Mouse (Mus musculus) heart, embryonic 15.5 days (tissue): ENCODE results near the gene Map3k5. TPM values are rescaled to one million over a fixed set of nuclear protein-coding genes. Genes with fewer than 3 reads are reported as not detected.

ENCODE experiments used
- ATAC-seq: fragments of 200-750 bp; cut with Nextera tagmentation; replicated peaks from 2 replicates; pipeline ENCODE4 v1.8.0; 2017; ENCODE audit warnings: low read depth, moderate TSS enrichment; ENCODE audit not compliant: insufficient number of reproducible peaks, insufficient read depth, low FRiP score
- H3K27ac ChIP-seq: fragments of 300-500 bp; sonication (generic); 2 replicates; pipeline ENCODE4 v1.5.1; 2015; ENCODE audit warnings: mild to moderate bottlenecking, inconsistent platforms
- H3K27me3 ChIP-seq: fragments of 300-500 bp; sonication (generic); 2 replicates; pipeline ENCODE4 v1.6.1; 2015; ENCODE audit warnings: inconsistent platforms
- H3K36me3 ChIP-seq: fragments of 300-500 bp; sonication (generic); 2 replicates; pipeline ENCODE4 v1.6.1; 2015; ENCODE audit warnings: mild to moderate bottlenecking, inconsistent platforms
- H3K4me1 ChIP-seq: fragments of 300-500 bp; sonication (generic); replicated peaks from 2 replicates; pipeline ENCODE4 v1.6.1; 2015; ENCODE audit warnings: inconsistent platforms
- H3K4me2 ChIP-seq: fragments of 300-500 bp; sonication (generic); 2 replicates; pipeline ENCODE4 v1.6.1; 2015; ENCODE audit warnings: inconsistent platforms, mild to moderate bottlenecking, moderate library complexity
- H3K4me3 ChIP-seq: fragments of 300-500 bp; sonication (generic); 2 replicates; pipeline ENCODE4 v1.5.1; 2015; ENCODE audit warnings: mild to moderate bottlenecking, inconsistent platforms
- H3K9ac ChIP-seq: fragments of 300-500 bp; sonication (generic); 2 replicates; pipeline ENCODE4 v1.6.1; 2015; ENCODE audit warnings: mild to moderate bottlenecking, inconsistent platforms
- H3K9me3 ChIP-seq: fragments of 300-500 bp; sonication (generic); replicated peaks from 2 replicates; pipeline ENCODE4 v1.6.1; 2016; ENCODE audit warnings: inconsistent platforms
- WGBS: fragments of 180-500 bp; shearing (Covaris S2); methylation state at CpG from one replicate; pipeline ENCODE4 v1.1.7; 2015; ENCODE audit warnings: mixed read lengths; 5-methylcytosine and 5-hydroxymethylcytosine counted together
- polyA plus RNA-seq: library from polyadenylated mRNA; unstranded; fragments of >200 nt; fragmentation: Nextera tagmentation; extraction: Ambion mirVana; gene quantifications from 2 replicates; pipeline ENCODE4 v1.2.1, GENCODE M21; 2015

The Map3k5 gene
- polyA plus RNA-seq, 1 experiment from 2014 or later = 2.6 TPM

DNA sequence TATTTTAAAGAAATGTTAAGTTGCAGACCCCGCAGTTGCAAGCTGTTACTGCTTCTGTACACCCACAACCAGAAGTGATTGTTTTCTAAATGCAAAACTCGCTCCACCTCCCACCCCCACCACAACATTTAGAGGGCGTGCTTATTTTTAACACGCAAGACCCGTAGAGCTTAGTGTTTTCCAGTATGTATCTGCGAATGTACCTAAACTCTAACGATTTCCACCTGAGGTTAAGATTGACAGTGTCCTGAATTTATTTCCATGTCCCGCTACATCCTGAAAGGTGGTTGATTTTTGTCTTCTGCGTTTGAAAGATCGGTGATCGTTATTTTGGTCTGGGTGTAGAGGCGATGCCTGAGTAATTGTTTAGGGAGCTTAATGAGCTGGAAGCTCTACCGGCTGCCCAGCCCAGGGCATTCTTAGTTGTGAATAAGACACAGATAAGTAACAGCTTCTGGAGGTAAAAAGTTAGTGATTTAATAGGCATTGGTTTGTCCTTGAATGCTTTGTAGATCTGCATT lies 215.6 kb downstream of the Map3k5 start:
- 6% methylated on average over 13 of the region's 13 CpGs for WGBS
- Histone ChIP-seq H3K36me3 (no peaks in the 10 kb centered on the region), H3K9me3 (no peaks in the 10 kb centered on the region), H3K4me2 (peak overlapping the region; percentile 95), H3K4me3 (peak overlapping the region; percentile 61), H3K27ac (no peak overlapping the region), H3K9ac (peak overlapping the region; percentile 79), H3K4me1 (peaks cover 12% of the 10 kb centered on the region), H3K27me3 (peaks cover 16% of the 10 kb centered on the region; the same call in 1 of the 2 replicates)
- ATAC-seq = no peak

DNA sequence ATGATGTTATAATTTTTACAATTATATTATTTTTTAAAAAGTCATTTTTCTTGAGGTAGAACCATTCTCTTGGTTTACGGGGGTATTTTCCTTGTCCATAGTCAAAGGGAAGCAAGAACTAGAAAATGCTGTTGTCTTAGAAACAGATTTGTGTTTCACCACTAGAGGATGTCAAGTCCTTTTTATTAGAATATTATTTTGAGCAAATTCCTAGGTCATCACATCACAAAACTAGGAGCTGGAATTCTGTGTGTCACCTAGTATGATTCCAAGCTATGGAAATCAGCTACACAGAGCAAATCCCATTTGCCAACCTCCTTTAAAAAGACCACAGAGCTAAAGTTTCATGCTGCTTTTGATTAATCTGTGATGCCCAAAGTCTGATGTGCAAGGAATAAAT lies 217.9 kb downstream of the Map3k5 start:
- peaks cover 13% of the 10 kb centered on the region; the same call in 1 of the 2 replicates for H3K27me3 ChIP-seq
- no peak overlapping the region for H3K4me3 ChIP-seq
- no peak for ATAC-seq
- no peak overlapping the region for H3K4me2 ChIP-seq
- no peaks in the 10 kb centered on the region for H3K36me3 ChIP-seq
- H3K4me1 ChIP-seq = peaks cover 14% of the 10 kb centered on the region
- 93% methylated on average over 1 of the region's 1 CpGs for WGBS
- H3K9me3 ChIP-seq = no peaks in the 10 kb centered on the region
- no peak overlapping the region for H3K9ac ChIP-seq
- H3K27ac ChIP-seq = no peak overlapping the region

DNA sequence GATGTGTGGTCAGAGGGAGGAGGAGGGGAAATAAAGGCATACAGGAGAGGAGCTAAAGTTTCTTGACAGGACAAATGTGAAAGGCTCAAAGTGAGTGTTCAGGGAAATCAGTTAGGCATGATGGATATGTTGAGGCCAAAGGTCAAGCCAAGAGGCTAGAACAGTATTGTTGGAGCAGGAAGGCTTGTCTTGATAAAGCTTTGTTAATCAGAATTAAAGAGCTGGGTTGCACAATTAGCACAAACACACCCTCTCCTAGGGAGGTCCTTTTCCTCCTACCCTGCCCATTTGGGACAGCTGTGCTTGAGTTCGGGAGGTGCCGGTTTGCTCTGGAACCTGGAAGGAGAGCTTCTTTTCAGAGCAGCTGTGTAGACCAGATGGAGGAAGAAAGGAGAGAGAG lies 219.2 kb downstream of the Map3k5 start:
- no peaks in the 10 kb centered on the region for H3K36me3 ChIP-seq
- no peak overlapping the region for H3K9ac ChIP-seq
- no peak overlapping the region for H3K4me2 ChIP-seq
- 75% methylated on average over 2 of the region's 2 CpGs for WGBS
- H3K27ac ChIP-seq = no peak overlapping the region
- peaks cover 2% of the 10 kb centered on the region; the same call in 1 of the 2 replicates for H3K27me3 ChIP-seq
- H3K9me3 ChIP-seq = no peaks in the 10 kb centered on the region
- peaks cover 17% of the 10 kb centered on the region for H3K4me1 ChIP-seq
- no peak for ATAC-seq
- H3K4me3 ChIP-seq = no peak overlapping the region

DNA sequence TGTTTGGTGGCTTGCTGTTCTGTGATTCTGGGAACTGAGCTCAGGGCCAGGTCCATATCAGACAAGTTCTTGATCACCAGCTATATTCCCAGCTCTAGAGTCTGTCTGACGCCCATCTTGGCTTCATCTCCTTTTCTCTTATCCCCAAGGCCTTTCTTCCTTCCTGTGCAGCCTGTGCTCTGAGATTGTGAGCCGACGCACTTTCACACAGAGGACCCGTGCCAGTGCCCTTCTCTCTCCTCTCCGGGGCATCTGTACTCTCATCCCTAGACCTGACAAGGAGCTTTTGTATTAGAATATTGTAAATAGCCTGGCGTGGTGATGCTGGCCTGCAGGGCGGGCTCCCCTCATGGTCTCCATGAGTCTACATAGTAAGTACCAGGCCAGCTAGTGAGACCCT lies 221.1 kb downstream of the Map3k5 start:
- 65% methylated on average over 7 of the region's 7 CpGs for WGBS
- H3K4me3 ChIP-seq = no peak overlapping the region
- H3K9ac ChIP-seq = no peak overlapping the region
- no peak for ATAC-seq
- H3K4me2 ChIP-seq = no peak overlapping the region
- no peaks in the 10 kb centered on the region for H3K27me3 ChIP-seq
- no peaks in the 10 kb centered on the region for H3K9me3 ChIP-seq
- H3K36me3 ChIP-seq = no peaks in the 10 kb centered on the region
- H3K4me1 ChIP-seq = peaks cover 18% of the 10 kb centered on the region
- H3K27ac ChIP-seq = no peak overlapping the region

DNA sequence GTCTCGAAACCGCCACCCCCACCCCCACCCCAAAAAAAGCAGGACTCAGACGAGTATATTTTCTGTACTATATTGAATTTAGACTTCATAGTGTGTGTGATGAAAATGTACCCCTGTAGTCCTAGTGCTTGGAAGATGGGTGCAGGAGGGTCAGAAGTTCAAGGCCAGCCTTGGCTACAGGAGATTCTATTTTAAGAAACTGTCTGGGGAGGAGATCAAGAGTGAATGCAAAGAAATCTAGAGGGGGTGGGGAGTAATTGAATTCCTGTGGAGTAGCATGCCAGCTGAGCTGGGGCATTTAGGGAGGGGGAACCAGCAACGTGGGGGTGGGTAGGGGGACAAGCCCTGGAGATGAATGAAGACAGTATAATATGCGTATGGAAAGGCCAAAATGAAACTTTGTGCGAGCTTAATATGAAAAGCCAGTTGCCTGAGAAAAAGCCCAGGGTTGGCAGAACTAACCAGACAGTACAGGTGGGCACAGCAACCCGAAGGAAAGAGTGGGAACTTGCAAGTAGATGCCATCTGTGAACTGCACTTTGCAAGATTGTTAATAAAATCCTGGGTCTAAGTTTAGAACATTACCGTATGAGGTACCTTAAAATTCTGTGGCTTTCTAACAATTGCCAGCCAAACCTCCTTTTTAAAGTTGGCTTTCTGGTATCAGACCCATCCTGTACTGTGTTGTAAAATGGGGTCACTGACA lies 222.9 kb downstream of the Map3k5 start:
- Histone ChIP-seq H3K4me2 (no peak overlapping the region), H3K27me3 (no peaks in the 10 kb centered on the region), H3K4me3 (no peak overlapping the region), H3K27ac (no peak overlapping the region), H3K4me1 (peaks cover 25% of the 10 kb centered on the region), H3K9me3 (no peaks in the 10 kb centered on the region), H3K36me3 (no peaks in the 10 kb centered on the region), H3K9ac (no peak overlapping the region)
- ATAC-seq = no peak
- 74% methylated on average over 8 of the region's 8 CpGs for WGBS

DNA sequence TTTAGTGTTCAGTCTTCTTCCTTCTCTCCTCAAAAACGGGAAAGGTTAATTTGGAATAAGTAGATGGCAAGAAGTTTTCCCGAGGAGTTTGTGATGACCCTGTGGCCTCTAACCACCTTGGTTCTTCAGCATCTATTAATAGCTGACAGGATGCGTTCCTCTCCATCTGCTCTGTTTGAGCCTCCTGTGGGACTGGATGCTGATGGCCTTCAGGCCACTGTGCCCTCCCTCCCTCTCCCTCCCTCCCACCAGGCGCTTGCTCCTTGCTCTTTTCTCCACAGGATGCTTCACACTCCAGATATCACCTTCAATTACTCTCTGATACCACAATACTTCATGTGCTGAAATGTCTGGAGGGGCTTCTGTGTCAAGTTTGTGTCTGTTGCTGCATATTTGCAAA lies 224.5 kb downstream of the Map3k5 start:
- Histone ChIP-seq H3K4me1 (peaks cover 32% of the 10 kb centered on the region), H3K27me3 (no peaks in the 10 kb centered on the region), H3K4me2 (no peak overlapping the region), H3K36me3 (no peaks in the 10 kb centered on the region), H3K9me3 (no peaks in the 10 kb centered on the region), H3K27ac (no peak overlapping the region), H3K4me3 (no peak overlapping the region), H3K9ac (no peak overlapping the region)
- no peak for ATAC-seq
- 33% methylated on average over 4 of the region's 4 CpGs for WGBS

DNA sequence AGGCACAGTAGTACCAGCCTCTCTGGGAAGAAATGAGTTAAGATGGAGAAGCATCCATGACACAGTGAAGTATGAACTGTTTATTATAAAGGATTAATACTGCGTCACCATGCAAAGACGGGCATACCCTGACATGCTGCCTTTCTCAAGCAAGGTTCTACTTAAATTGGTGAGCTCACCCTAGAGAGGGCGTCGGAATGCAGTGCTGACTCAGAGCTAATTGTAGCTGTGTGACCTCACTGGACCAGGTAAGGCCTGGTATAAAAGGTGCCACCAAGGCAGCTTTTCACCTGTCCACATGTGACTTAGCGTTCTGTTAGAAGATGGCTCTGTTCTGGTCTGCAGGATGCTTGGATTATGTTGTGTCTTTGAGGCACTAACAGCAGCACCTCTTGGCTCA lies 225.0 kb downstream of the Map3k5 start:
- no peak overlapping the region for H3K4me3 ChIP-seq
- H3K4me1 ChIP-seq = peaks cover 32% of the 10 kb centered on the region
- H3K27me3 ChIP-seq = no peaks in the 10 kb centered on the region
- ATAC-seq = peak; percentile 55; the same call in 1 of the 2 replicates
- H3K36me3 ChIP-seq = no peaks in the 10 kb centered on the region
- H3K4me2 ChIP-seq = no peak overlapping the region
- H3K27ac ChIP-seq = no peak overlapping the region
- H3K9ac ChIP-seq = no peak overlapping the region
- 79% methylated on average over 5 of the region's 5 CpGs for WGBS
- no peaks in the 10 kb centered on the region for H3K9me3 ChIP-seq

DNA sequence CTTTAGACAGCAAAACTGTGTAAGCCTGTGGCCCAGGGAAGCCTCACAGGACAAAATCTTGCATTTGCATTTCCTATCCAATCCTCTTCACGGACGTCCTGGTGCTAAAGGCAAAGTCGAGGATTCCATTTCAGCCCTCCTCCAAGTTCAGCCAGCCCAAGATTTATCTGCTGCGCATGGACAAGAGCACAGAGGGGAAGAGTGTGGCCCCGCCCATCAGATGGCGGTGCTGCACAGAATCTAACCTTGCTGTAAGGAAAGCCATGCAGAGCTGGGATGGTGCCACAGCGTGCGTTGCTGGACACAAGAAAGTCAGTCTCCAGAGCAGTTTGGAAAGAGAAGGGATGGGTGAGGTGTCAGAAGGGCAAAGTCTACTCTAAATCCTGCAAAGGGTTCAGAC lies 226.6 kb downstream of the Map3k5 start:
- Histone ChIP-seq H3K9me3 (no peaks in the 10 kb centered on the region), H3K4me2 (0 out of 2 replicates have a peak overlapping the region, but pooled peaks have one; percentile 6), H3K36me3 (no peaks in the 10 kb centered on the region), H3K4me3 (no peak overlapping the region), H3K27me3 (no peaks in the 10 kb centered on the region), H3K9ac (no peak overlapping the region), H3K4me1 (peaks cover 29% of the 10 kb centered on the region), H3K27ac (no peak overlapping the region)
- 44% methylated on average over 8 of the region's 8 CpGs for WGBS
- no peak for ATAC-seq

DNA sequence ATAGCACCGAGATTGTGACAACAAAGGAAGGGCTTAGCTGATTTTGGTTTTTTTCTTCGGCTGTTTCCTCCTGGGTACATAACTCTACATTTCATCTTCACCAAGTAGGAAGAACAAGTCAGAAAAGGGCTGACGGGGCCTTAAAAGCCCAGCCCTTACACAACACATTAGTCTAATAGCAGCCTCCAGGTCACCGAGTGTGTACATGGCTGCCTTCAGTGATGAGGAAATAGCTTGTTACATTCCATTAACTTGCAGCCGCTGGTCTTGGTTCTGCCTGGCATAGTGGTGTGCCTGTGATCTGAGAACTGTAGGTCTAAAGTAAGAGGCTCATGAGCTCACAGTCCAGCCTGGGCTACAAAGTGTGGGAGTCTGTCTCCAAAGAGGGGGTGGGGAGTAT lies 230.5 kb downstream of the Map3k5 start:
- ATAC-seq = no peak
- Histone ChIP-seq H3K9ac (no peak overlapping the region), H3K27me3 (no peaks in the 10 kb centered on the region), H3K9me3 (no peaks in the 10 kb centered on the region), H3K27ac (no peak overlapping the region), H3K4me3 (no peak overlapping the region), H3K4me1 (peaks cover 13% of the 10 kb centered on the region), H3K36me3 (no peaks in the 10 kb centered on the region), H3K4me2 (no peak overlapping the region)
- WGBS = 85% methylated on average over 5 of the region's 5 CpGs

DNA sequence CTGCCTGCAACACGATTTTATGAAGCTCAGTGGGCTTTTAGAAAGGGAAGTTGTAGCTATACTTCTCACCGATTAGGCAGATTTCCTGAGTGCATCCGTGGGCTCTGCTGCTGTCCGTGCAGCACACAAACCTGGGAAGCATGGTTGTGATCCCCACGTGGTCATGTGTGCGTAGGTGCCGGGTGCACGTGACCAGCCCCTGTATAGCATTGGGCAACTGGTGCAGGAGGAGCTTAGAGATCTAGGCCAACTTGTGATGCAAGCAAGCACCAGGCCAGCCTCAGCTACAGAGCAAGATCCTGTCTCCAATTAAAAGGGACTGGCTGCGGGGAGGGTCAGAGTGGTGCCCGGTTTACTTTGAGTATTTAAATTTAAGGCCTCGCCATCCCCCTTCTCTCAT lies 232.5 kb downstream of the Map3k5 start:
- Histone ChIP-seq H3K4me1 (peaks cover 16% of the 10 kb centered on the region), H3K27me3 (no peaks in the 10 kb centered on the region), H3K9me3 (no peaks in the 10 kb centered on the region), H3K27ac (no peak overlapping the region), H3K9ac (no peak overlapping the region), H3K4me3 (no peak overlapping the region), H3K36me3 (no peaks in the 10 kb centered on the region), H3K4me2 (no peak overlapping the region)
- WGBS = 74% methylated on average over 11 of the region's 11 CpGs
- no peak for ATAC-seq

DNA sequence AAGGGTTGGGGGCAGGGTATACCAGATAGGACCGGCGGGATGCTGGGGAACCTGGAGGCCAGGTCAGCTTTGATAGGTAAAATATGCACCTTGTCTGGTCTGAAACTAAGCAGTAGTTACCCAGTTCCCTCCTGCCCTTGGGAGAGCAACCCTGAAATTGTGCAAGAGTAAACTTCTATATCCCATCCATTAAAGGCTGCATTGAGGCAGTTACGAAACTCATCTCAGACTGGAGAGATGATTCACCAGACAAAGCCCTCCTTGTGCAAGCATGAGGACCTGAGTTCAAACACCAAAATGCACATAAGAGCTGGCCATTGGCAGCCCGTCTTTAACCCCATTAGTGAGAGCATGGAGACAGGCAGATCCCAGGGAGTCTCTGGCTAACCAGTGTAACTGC lies 233.2 kb downstream of the Map3k5 start:
- H3K36me3 ChIP-seq = no peaks in the 10 kb centered on the region
- no peak overlapping the region for H3K9ac ChIP-seq
- 89% methylated on average over 4 of the region's 4 CpGs for WGBS
- no peak overlapping the region for H3K27ac ChIP-seq
- ATAC-seq = no peak
- no peak overlapping the region for H3K4me2 ChIP-seq
- no peak overlapping the region for H3K4me3 ChIP-seq
- peaks cover 16% of the 10 kb centered on the region for H3K4me1 ChIP-seq
- no peaks in the 10 kb centered on the region for H3K27me3 ChIP-seq
- H3K9me3 ChIP-seq = no peaks in the 10 kb centered on the region

DNA sequence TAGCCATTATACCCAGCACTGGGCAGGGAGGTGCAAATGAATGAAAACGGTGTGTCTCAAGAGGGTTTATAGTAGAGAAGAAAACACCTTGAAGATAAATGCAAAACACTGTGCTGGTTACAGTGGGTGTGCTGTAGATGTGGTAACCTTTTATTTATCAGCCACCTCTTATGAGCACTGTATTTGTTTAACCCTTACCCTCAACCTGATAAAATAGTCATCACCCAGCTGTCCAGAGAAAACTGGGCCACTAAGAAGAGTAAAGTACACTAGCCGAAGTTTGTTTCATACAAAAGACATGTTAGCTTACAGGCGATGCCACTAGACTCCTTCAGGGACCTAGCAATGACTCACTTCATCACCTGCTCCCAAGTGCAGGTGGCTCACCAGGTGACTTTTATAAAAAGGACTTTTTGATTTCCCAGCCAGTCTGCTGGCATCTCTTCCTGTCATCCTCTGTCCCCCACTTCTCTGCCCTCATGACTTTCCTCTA lies 235.0 kb downstream of the Map3k5 start:
- H3K9ac ChIP-seq = no peak overlapping the region
- H3K9me3 ChIP-seq = no peaks in the 10 kb centered on the region
- no peak for ATAC-seq
- no peak overlapping the region for H3K27ac ChIP-seq
- H3K27me3 ChIP-seq = no peaks in the 10 kb centered on the region
- no peaks in the 10 kb centered on the region for H3K36me3 ChIP-seq
- no peak overlapping the region for H3K4me3 ChIP-seq
- H3K4me1 ChIP-seq = peaks cover 10% of the 10 kb centered on the region
- H3K4me2 ChIP-seq = no peak overlapping the region
- WGBS = 80% methylated on average over 3 of the region's 3 CpGs
